Mouse (Mus musculus): ENCODE measurements around the gene Gpa33. TPM values are rescaled to one million over a fixed set of nuclear protein-coding genes. Genes with fewer than 3 reads are reported as not detected.

The Gpa33 gene
- polyA plus RNA-seq, 1 experiment from 2014 or later = 1.4 TPM

- Histone ChIP-seq H3K27me3 (peaks cover 22% of the 10 kb centered on the region), H3K36me3 (no peaks in the 10 kb centered on the region), H3K4me2 (no peak overlapping the region), H3K4me1 (peaks cover 12% of the 10 kb centered on the region; the same call in 1 of the 2 replicates), H3K27ac (no peak overlapping the region), H3K9ac (no peak overlapping the region), H3K4me3 (no peak overlapping the region), H3K9me3 (no peaks in the 10 kb centered on the region)
- ATAC-seq (ENCODE audit: insufficient number of reproducible peaks, low FRiP score, low TSS enrichment, low read depth) = 0 out of 2 replicates have a peak, but pooled peaks have one; percentile 45
- WGBS = 11% methylated on average over 18 of the region's 18 CpGs
Observed at GRCm38 (mm10) chr1:166153351-166154120, 23.5 kb downstream of the Gpa33 start.

GRCm38 (mm10) chr1:166154162-166155112, 24.4 kb downstream of the Gpa33 start:
- 10% methylated on average over 29 of the region's 29 CpGs for WGBS
- peak overlapping the region; percentile 37; the same call in 1 of the 2 replicates for H3K4me2 ChIP-seq
- H3K36me3 ChIP-seq = no peaks in the 10 kb centered on the region
- no peak overlapping the region for H3K27ac ChIP-seq
- peak overlapping the region; percentile 23; the same call in 1 of the 2 replicates for H3K4me3 ChIP-seq
- peaks cover 30% of the 10 kb centered on the region for H3K27me3 ChIP-seq
- peaks cover 12% of the 10 kb centered on the region; the same call in 1 of the 2 replicates for H3K4me1 ChIP-seq
- ATAC-seq (ENCODE audit: insufficient number of reproducible peaks, low FRiP score, low TSS enrichment, low read depth) = no peak
- no peaks in the 10 kb centered on the region for H3K9me3 ChIP-seq
- no peak overlapping the region for H3K9ac ChIP-seq

- Histone ChIP-seq H3K9me3 (no peaks in the 10 kb centered on the region), H3K4me3 (no peak overlapping the region), H3K4me2 (no peak overlapping the region), H3K27me3 (peaks cover 36% of the 10 kb centered on the region), H3K36me3 (no peaks in the 10 kb centered on the region), H3K27ac (no peak overlapping the region), H3K4me1 (peaks cover 12% of the 10 kb centered on the region; the same call in 1 of the 2 replicates), H3K9ac (no peak overlapping the region)
- 30% methylated on average over 10 of the region's 10 CpGs for WGBS
- ATAC-seq (ENCODE audit: insufficient number of reproducible peaks, low FRiP score, low TSS enrichment, low read depth) = no peak
Observed at GRCm38 (mm10) chr1:166155113-166155494, 25.1 kb downstream of the Gpa33 start.

GRCm38 (mm10) chr1:166157712-166158111, 27.7 kb downstream of the Gpa33 start:
- Histone ChIP-seq H3K27ac (no peak overlapping the region), H3K4me3 (no peak overlapping the region), H3K36me3 (no peaks in the 10 kb centered on the region), H3K27me3 (peaks cover 41% of the 10 kb centered on the region), H3K4me2 (no peak overlapping the region), H3K9me3 (no peaks in the 10 kb centered on the region), H3K4me1 (peaks cover 12% of the 10 kb centered on the region; the same call in 1 of the 2 replicates), H3K9ac (no peak overlapping the region)
- ATAC-seq (ENCODE audit: insufficient number of reproducible peaks, low FRiP score, low TSS enrichment, low read depth) = no peak
- WGBS = 80% methylated on average over 12 of the region's 12 CpGs

- H3K36me3 ChIP-seq = no peaks in the 10 kb centered on the region
- ATAC-seq (ENCODE audit: insufficient number of reproducible peaks, low FRiP score, low TSS enrichment, low read depth) = no peak
- WGBS = 61% methylated on average over 9 of the region's 9 CpGs
Observed at GRCm38 (mm10) chr1:166158664-166159063, 28.6 kb downstream of the Gpa33 start.

GRCm38 (mm10) chr1:166160111-166160510, 30.1 kb downstream of the Gpa33 start:
- Histone ChIP-seq H3K4me3 (no peak overlapping the region), H3K27me3 (peaks cover 29% of the 10 kb centered on the region), H3K4me1 (no peaks in the 10 kb centered on the region), H3K9me3 (no peaks in the 10 kb centered on the region), H3K27ac (no peak overlapping the region), H3K36me3 (no peaks in the 10 kb centered on the region), H3K9ac (no peak overlapping the region), H3K4me2 (peak overlapping the region; percentile 34; the same call in 1 of the 2 replicates)
- 54% methylated on average over 5 of the region's 5 CpGs for WGBS
- ATAC-seq (ENCODE audit: insufficient number of reproducible peaks, low FRiP score, low TSS enrichment, low read depth) = no peak

More at GRCm38 (mm10) chr1:166158664-166159063, 28.6 kb downstream of the Gpa33 start:
- no peak overlapping the region for H3K9ac ChIP-seq
- H3K4me3 ChIP-seq = no peak overlapping the region
- peaks cover 41% of the 10 kb centered on the region for H3K27me3 ChIP-seq
- H3K27ac ChIP-seq = no peak overlapping the region
- peaks cover 8% of the 10 kb centered on the region; the same call in 1 of the 2 replicates for H3K4me1 ChIP-seq
- no peak overlapping the region for H3K4me2 ChIP-seq
- H3K9me3 ChIP-seq = no peaks in the 10 kb centered on the region

- ATAC-seq (ENCODE audit: insufficient number of reproducible peaks, low FRiP score, low TSS enrichment, low read depth) = no peak
Observed at GRCm38 (mm10) chr1:166160569-166161445, 30.8 kb downstream of the Gpa33 start.

GRCm38 (mm10) chr1:166164580-166164979, 34.5 kb downstream of the Gpa33 start:
- ATAC-seq (ENCODE audit: insufficient number of reproducible peaks, low FRiP score, low TSS enrichment, low read depth) = no peak
- no peaks in the 10 kb centered on the region for H3K9me3 ChIP-seq
- no peak overlapping the region for H3K4me2 ChIP-seq
- H3K27ac ChIP-seq = no peak overlapping the region
- no peak overlapping the region for H3K9ac ChIP-seq
- H3K27me3 ChIP-seq = peaks cover 9% of the 10 kb centered on the region
- no peak overlapping the region for H3K4me3 ChIP-seq
- no peaks in the 10 kb centered on the region for H3K4me1 ChIP-seq
- H3K36me3 ChIP-seq = no peaks in the 10 kb centered on the region
- WGBS = 89% methylated on average over 14 of the region's 14 CpGs

More at GRCm38 (mm10) chr1:166160569-166161445, 30.8 kb downstream of the Gpa33 start:
- WGBS = 16% methylated on average over 24 of the region's 24 CpGs
- no peaks in the 10 kb centered on the region for H3K9me3 ChIP-seq
- H3K4me3 ChIP-seq = no peak overlapping the region
- H3K4me2 ChIP-seq = peak overlapping the region; percentile 34; the same call in 1 of the 2 replicates
- H3K9ac ChIP-seq = no peak overlapping the region
- H3K36me3 ChIP-seq = no peaks in the 10 kb centered on the region
- H3K4me1 ChIP-seq = no peaks in the 10 kb centered on the region
- no peak overlapping the region for H3K27ac ChIP-seq
- H3K27me3 ChIP-seq = peaks cover 22% of the 10 kb centered on the region

- H3K27me3 ChIP-seq = peaks cover 4% of the 10 kb centered on the region; the same call in 1 of the 2 replicates
- no peaks in the 10 kb centered on the region for H3K4me1 ChIP-seq
- WGBS = 87% methylated on average over 9 of the region's 9 CpGs
- ATAC-seq (ENCODE audit: insufficient number of reproducible peaks, low FRiP score, low TSS enrichment, low read depth) = no peak
- no peaks in the 10 kb centered on the region for H3K9me3 ChIP-seq
- no peaks in the 10 kb centered on the region for H3K36me3 ChIP-seq
- no peak overlapping the region for H3K27ac ChIP-seq
- no peak overlapping the region for H3K9ac ChIP-seq
- H3K4me2 ChIP-seq = no peak overlapping the region
- H3K4me3 ChIP-seq = no peak overlapping the region
Observed at GRCm38 (mm10) chr1:166165159-166165558, 35.1 kb downstream of the Gpa33 start.

GRCm38 (mm10) chr1:166167405-166167804, 37.4 kb downstream of the Gpa33 start:
- no peak overlapping the region for H3K9ac ChIP-seq
- no peaks in the 10 kb centered on the region for H3K36me3 ChIP-seq
- 74% methylated on average over 4 of the region's 4 CpGs for WGBS
- no peak overlapping the region for H3K27ac ChIP-seq
- H3K4me3 ChIP-seq = no peak overlapping the region
- H3K4me1 ChIP-seq = no peaks in the 10 kb centered on the region
- H3K27me3 ChIP-seq = no peaks in the 10 kb centered on the region
- H3K9me3 ChIP-seq = no peaks in the 10 kb centered on the region
- no peak for ATAC-seq (ENCODE audit: insufficient number of reproducible peaks, low FRiP score, low TSS enrichment, low read depth)
- no peak overlapping the region for H3K4me2 ChIP-seq

- WGBS = 83% methylated on average over 7 of the region's 7 CpGs
- Histone ChIP-seq H3K9ac (no peak overlapping the region), H3K4me2 (no peak overlapping the region), H3K4me3 (no peak overlapping the region), H3K36me3 (no peaks in the 10 kb centered on the region), H3K9me3 (no peaks in the 10 kb centered on the region), H3K4me1 (no peaks in the 10 kb centered on the region), H3K27ac (no peak overlapping the region), H3K27me3 (no peaks in the 10 kb centered on the region)
- ATAC-seq (ENCODE audit: insufficient number of reproducible peaks, low FRiP score, low TSS enrichment, low read depth) = no peak
Observed at GRCm38 (mm10) chr1:166168017-166168416, 38.0 kb downstream of the Gpa33 start.
